Mouse (Mus musculus) common myeloid progenitor, adult 5-6 weeks (primary cell): ENCODE data around the gene Dapp1. TPM values are rescaled to one million over a fixed set of nuclear protein-coding genes. Genes with fewer than 3 reads are reported as not detected.
"Not testable (repeated sequence)": the region's sequence is repeated elsewhere in the genome, so short reads cannot be mapped to it uniquely, and the experiment has no call there.

Experiments
- ATAC-seq: replicated peaks from 2 replicates; pipeline ENCODE4 v1.8.0; 2016; ENCODE audit warnings: low read depth, mild to moderate bottlenecking, moderate TSS enrichment, inconsistent platforms; ENCODE audit not compliant: poor library complexity, severe bottlenecking
- total RNA-seq: library from RNA; stranded (forward); fragments of 200-1000, 187-1606 nt; gene quantifications from 2 replicates; pipeline ENCODE4 v1.2.3, GENCODE M21; 2017

Dapp1 gene
- total RNA-seq, 1 experiment from 2014 or later, result 417 TPM

DNA sequence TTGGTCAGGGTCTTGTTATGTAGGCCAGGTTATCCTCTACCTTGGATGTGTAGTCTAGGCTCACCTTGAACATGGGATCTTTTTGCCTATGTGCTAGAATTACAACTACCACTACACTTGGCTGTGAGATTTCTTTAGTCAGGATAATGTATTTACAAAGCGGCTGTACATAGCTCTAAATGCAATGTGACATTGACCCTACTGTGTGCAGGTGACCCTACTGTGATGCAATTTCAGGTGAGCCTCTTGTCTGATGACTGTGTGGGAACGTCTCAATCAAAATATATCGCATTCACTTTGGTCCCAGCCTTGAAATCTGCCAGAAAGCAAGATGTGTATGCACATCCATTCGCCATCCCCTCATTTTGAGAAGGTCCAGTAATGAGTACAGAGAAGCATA is 23.0 kb downstream of the Dapp1 start:
- ATAC-seq, result no peak

DNA sequence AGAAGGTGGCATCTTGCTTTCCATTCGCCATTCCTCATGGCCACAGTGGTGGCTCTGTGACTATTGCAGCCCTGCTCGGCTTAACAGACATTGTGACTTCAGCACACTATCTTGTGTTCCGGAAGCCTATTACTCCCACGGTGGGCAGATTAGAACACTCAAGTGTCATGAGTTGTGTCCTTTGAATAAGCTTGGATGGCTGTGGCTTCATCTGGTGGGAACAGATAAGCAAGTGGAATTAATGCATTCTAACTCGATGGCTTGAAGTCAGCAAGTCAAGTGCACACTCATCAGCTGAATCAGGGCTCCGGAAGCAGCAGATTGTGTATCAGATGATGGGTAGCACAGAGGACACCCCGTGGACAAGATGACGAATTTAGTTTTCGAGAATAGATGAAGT is 23.5 kb downstream of the Dapp1 start:
- ATAC-seq, result peak; percentile 74

DNA sequence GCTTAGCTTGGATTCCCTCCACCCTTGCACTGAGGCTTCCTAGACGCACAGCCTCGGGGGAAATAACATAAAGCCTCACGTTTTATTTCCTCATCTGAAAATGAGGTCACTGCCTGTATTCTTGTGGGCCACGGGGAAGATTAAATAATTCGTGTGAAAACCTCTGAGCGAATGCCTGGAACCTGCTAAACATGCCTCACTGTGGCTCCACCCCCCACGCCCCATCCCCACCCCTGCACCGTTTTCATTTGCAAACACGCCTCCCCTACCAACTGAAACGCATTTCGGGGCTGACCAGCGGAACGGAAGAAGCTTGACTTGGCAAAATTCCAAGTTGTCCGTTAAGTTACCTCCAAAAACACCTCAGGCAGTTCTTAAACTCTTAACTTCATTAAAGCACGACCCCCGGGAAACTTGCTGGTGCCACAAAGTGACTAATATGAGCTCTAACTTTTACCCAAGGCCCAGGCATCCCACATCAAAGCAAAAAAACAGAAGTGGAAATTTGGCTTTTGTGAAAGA is 25.7 kb downstream of the Dapp1 start:
- no peak for ATAC-seq

DNA sequence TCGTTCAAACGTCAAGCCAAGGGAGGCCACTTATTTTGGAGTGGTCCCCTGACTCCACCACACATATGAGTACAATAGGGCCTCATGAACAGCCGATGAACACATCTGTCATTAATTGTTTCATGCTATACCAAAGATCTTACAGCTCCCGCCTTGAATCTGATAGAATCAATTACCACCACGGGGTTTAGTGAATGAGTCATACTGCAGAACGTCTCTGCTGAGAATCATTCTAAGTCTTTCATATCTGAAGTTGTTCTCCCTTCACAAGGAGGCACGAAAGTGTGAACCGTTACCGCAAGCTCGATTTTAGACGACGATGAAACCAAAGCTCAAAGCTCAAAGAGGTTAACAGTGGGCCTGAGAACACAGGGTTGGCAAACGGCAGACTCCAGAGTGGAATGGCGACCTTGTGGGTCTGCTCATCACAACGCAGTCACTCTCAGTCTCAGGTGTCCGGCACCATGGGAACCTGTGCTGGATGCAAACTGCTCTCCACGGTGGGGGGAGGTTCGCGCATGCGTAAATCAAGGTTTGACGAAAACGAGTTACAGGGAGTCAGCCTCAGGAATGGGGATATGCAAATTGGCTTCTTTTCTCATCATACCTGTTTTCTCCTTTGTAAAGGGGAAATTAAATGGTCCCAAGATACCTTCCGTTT is 27.0 kb downstream of the Dapp1 start:
- no peak for ATAC-seq

DNA sequence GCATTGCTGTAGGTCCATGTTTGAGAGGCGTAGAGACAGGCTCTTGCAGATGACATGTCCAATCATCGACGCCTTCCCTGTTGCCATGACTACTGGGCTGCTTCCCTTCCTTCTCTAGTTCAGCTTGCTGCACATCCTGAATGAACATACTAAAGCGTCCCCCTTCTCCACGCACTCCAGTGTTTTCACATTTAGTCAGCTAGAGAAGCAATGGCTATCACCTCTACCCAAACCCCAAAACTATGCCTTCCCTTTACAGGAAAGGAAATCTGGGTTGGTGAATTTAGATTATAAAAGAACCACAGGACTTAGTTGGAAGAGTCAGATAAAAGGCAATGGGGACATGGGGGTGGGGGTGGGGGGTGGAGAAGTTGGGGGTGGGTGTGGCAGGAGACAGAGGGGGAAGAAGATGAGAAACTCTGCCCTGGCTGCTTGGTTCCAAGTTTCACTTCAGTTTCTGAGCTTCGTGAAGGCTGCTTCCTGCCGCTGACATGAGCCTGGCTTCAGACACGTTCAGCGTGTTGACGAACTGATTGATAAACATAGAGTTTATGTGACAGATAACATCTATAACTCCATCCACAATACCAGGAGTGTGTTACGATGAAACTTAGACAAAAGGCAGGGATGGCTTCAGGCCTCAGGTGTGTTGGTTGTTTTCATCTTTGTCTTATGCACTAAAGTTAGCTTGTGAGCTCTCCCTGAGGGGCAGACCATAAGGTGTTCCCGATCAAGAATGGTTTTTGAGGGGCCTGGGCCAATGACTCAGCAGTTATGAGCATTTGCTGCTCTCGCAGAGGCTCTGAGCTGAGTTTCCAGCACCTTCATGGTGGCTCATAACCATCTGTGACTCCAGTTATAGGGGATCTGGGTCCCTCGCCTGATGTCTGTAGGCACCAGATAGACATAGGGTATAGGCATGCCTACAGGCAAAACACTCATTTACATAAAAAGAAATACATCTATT is 28.1 kb downstream of the Dapp1 start:
- ATAC-seq, result peak; percentile 43

DNA sequence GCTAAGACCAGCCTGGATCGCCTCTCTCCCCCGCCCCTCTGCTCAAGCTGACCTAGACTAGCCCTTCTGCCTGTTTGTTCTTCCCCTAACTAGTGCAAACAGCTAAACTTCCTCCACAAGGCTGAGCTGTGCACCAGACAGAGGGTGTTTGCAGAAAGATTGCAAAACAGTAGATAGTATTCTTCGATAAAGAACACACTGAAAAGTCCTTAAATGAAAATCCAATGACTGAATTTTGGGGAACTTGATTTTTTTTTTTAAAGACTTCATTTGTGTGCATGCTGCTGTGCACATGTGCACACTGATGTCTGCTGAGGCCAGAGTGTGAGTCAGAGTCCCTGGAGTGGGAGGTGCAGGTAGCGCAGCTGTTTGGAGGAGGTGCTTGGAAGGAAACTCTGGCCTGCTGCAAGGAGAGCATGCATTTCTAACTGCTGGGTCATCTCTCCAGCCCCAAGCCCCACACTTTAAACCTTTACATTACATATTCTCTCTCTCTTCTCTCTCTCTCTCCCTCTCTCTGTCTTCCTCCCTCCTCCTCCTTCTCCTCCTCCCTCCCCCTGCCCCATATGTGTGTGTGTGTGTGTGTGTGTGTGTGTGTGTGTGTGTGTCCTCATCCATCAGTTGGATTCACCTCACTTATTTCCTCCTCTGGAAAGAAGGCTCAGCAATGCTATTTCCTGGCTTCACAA is 29.0 kb downstream of the Dapp1 start:
- peak; percentile 51 for ATAC-seq

DNA sequence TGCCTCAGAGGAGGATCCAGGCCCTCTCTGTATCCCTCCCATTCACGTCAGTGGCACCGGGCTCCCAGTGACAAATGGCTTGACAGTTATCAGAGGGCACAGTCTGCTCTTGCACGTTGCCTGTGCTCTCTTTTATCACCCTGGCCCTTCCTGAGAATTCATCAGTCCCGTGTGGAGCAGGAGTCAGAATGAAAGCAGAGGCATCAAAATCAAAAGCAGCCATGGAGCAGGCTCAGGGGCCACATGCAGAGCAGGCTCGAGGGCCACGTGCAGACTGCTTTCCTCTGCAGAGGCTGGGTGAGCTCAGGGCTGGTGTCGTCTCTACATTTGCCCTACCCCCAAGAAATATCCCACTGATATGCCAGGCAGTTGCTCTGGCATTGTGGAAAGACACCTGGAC is 29.5 kb downstream of the Dapp1 start:
- peak; percentile 3; the same call in 1 of the 2 replicates for ATAC-seq

DNA sequence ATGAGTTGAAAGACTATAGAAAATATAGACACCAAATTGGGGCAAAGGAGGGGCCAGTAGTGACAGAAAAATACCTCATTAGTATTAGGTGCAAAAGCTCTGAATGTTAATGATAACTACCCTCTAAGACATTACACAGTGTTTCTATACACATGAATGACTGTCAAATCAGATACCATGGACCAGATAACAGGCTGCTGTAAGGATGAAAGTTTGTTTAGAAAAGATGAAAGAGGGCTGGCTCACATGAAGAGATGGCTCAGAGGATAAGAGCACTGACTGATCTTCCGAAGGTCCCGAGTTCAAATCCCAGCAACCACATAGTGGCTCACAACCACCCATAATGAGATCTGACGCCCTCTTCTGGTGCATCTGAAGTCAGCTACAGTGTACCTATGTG is 30.0 kb downstream of the Dapp1 start:
- not testable (repeated sequence) for ATAC-seq

DNA sequence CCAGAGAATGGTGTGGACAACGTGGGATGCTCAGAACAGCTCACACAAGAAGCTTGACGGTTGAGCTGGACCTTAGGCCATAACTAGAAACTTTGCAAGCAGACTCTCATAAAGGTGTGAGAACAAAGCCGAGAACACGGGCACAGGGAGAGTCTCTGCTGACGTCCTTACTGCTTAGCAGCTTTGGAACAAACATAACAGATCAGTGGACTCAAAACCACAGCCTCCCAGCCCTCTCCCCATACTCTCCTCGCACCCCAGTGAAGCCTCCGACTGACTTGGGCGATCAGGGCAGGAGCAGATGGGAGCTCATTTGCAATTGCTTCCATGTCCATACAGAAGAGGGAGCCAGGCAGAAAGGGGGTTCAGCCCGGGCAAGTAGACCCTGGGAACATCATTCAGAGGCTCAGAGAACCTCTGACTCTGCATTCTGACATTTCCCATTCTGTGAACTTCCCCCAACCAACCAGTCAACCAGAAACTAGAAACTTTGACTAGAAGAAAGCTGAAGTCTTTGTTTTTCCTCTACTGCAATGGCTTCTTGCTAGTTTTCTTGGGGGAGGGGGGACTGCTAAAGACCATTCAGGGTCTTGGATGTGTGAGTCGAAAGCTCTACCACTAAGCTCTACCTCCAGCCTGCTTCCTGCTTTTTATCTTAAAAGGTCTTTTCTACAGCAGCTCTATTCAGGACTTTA is 31.0 kb downstream of the Dapp1 start:
- no peak for ATAC-seq

DNA sequence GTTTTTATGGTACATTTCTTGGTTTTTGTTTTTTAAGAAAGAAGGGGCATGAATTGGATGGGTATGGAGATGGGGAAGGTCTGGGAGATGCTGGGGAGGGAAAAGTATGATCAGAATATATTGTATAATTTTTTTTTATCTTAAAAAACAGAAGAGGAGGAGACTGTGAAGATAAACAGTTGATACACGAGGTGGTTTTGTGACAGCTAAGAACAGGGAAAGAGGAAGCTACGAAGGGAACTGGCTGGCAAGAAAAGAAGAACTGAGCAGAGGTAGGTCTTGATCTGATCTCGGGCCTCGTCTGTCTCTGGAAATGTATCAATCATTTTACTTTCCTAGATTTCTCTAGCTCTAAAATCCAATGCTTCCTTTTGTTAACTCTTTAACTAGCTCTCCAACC is 33.8 kb downstream of the Dapp1 start:
- peak; percentile 34 for ATAC-seq

DNA sequence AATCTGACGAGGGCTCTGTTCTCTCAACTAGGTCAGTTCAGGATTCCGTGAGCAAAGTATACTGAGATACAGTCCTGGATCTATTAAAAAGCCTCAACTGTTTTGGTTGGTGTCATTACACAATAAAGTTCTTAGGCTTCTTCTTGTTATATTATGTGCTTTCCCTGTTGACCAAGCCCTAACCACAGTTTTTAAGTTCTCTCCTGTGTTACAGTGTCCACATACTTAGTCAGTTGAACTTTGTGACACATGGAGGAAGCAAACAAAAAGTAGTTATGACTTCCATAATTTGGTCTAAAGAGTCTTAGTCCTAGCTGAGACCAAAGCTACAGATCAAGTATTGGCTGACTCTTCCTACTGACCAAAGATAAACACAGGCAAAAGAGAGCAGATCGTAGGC is 34.5 kb downstream of the Dapp1 start:
- peak; percentile 5; the same call in 1 of the 2 replicates for ATAC-seq

DNA sequence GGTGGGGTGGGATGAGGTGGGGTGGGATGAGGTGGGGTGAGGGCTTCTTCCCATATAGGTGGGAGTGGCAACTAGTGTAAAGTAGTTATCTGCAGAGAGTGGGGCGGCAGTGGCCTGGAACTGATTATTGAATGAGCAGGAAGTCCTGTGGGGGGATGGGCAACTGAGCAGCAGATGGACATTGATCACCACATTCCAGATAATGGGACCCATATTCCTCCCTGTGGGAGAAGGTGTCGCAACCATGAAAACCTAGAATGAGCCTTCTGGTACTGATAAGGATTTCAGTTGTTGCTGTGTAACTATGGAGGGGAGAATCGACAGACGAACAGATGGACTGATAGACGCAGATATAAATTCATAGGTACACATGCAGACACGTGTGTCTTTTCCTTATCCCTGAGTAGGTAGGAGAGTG is 37.6 kb downstream of the Dapp1 start:
- no peak for ATAC-seq

DNA sequence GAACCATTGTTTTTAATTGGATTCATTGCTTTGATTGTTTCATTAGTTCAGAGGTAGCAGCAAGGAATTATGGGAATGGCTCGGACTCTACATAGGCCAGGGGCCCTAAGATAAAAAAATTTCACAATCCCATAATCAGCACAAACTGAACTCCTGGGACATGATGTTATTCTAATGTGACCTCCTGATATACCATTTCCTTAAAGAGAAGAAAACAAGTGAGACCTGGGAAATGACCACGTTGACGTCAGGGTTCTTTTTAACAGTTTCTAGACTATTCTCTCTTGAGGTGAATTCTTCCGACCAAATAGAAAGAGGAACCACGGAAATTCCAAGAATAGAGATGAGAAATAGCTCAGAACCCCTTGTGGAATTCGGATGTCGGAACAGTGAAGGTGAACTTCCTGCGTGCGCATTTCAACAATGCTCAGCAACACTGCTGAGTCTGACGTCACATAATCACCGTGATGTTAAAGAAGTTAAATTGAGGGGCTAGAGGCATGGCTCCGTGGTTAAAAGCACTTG is 39.2 kb downstream of the Dapp1 start:
- ATAC-seq, result no peak

DNA sequence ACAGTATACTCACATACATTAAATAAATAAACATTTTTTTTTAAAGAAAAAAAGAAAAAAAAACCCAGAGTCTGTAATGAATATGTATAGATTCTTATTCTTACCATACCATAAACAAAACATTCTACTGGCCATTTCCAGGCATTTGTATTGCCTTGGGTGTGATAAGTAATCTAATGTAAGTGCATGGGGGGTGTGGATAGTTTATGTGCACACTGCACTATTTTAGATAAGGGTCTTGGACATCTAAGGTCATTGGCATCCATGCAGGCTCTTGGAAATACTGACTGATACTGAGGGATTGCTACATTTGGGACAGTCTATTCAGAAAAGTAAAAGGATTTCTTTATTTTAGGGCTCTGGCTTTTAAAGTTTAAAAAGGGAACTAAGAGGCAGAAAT is 39.8 kb downstream of the Dapp1 start:
- ATAC-seq, result no peak

DNA sequence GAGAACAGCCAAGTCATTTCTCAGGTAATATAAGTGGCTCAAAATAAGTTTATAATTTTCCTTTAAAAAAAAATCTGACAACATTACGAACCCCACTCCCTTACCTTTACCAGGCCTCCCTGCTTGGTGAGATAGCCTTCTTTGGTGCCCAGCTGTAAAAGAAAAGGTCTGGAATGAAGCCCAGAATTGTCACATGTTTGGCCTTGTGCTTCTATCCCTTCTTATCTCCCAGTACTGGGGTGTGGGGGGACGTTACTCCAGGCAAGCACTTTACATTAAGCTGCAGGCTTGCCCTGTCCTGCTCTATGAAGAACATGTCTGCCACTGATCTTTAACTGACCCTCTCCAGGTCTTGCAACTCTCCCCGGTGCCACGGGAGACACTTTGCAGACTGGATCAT is 40.6 kb downstream of the Dapp1 start:
- peak; percentile 68 for ATAC-seq

DNA sequence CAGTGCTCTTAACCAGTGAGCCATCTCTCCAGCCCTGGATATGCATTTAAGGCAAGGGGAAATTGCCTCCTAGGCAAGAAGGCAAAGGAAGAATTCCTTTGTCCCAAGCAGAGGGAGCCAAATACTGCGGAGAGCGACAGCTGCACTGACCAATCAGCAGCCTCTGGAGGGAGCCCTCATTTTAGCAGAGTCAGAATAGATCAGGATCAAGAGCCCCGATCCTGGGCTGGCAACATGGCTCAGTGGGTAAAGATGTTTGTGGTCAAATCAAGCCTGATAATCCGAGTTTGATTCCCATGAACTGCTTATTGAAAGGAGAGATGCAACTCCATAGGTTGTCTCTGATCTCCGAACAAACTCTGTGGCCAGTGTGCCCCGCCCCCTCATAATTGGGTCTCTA is 42.7 kb downstream of the Dapp1 start:
- ATAC-seq, result no peak

DNA sequence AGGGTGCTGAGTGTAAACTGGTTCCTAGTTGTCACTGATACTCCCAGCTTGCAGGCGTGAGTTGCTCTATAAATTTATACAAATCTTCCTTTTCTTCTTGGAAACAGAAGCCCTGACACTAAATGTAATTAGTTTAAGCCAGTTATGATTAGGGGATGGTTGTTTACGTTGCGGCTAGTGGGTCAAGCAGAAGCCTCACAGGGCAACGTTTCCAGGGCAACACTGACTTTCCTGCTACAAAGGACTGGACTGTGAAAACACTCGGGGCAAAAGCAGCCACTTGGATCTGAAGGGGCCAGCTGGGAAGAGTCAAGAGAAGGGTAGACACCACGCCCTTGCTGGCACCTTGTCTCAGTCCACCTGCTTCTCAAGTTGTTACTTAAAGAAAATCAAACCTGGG is 44.8 kb downstream of the Dapp1 start:
- ATAC-seq, result no peak

DNA sequence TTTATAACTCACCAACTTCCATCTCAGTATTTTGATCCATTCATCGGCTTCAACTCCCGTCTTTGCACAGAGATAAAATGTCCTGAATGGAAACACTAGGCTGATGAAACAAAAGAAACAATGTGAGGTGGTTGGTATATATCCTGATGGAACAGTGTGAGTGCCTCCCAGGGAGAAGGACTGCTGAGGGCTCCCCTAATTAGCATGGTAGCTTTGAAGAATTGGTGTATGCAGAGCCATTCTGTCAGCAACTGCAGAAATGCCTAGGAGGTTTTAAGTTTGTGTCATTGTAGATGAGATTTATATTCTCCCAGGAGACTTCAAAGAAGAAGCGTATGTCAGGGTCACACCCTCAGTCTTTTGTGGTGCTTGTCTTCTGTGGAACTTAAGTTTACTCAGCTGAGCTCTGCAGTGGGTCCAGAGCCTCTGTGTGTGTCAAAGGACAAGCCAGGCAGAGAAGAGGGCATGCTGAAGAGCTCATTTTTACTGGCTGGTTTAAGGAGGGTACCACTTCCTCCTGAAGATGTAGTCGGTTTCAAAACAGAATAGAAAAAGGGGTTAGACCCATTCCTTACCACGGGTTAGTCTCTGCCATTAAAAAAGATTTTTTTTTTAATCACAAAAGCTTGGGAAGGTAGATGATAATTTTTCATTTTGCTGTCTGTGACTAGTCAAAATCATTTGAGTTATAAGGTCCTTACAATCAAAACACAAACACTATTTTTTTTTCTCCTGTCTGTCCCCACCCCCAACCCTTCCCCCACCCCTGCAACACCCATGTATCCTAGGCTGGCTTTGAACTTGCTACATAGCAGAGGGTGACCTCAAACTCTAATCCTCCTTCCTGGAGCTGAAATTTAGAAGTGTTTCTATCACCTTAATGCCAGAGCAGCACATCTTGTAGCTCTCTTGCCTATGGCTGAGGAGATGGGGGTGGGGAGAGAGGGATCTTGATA is 45.5 kb downstream of the Dapp1 start:
- no peak for ATAC-seq

DNA sequence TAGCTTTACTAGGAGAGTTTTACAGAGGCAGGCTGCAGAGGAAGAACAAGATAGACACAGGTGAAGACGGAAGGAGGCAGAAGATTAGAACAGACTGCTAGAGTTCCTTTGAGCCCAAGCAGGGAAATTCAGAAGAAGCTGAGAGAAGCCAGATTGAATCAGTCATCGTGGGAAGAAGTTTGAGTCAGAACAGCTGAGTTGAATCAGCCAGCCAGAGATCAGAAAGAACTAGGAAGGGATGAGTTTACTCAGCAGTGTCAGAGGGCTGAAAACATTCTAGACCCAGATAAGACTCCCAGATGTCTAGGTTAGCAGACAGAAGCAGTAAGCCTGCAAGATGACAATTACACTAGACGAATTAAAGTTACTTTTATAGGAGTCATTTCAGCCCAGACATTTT is 47.4 kb downstream of the Dapp1 start:
- no peak for ATAC-seq
